Comparison of ENCODE assay signal across 10 mouse cellular contexts in genomic region chr13:46793824-46794223, GRCm38 (mm10).
DNase-seq lines count a peak whose midpoint lies in the region; ATAC-seq and TF ChIP-seq lines count a peak whose summit lies in the region.
"Had no signal": no experiment of that assay in that cellular context is flagged by ENCODE, and none has a peak within 500 bp of the region (broad histone marks: within the 10 kb centered on the region; RNA-seq: fewer than 3 reads in every experiment).

No protein-coding gene starts in this region.

- ATAC-seq in liver, embryonic 11.5 days (replicated peaks; ENCODE audit: low FRiP score) = no peak
- ATAC-seq in monocyte, adult 5-6 weeks (replicated peaks; ENCODE audit: insufficient number of reproducible peaks, low FRiP score, low TSS enrichment, poor library complexity, severe bottlenecking) = no peak
- ATAC-seq: midbrain, embryonic 16.5 days had no signal

- H3K27me3 ChIP-seq in liver, adult 2 months (ENCODE audit: control insufficient read depth, insufficient read depth, low read length) = no peaks in the 10 kb centered on the region
- no peaks in the 10 kb centered on the region for H3K27me3 ChIP-seq in liver, embryonic 11.5 days (replicated peaks; ENCODE audit: control insufficient read depth, insufficient read depth, low read length)
- H3K27me3 ChIP-seq in splenic B cell, adult 2 months (ENCODE audit: control insufficient read depth, insufficient read depth, low read length, poor library complexity, severe bottlenecking) = no peaks in the 10 kb centered on the region
- H3K27me3 ChIP-seq: limb, embryonic 13.5 days had no signal

- H3K36me3 ChIP-seq in liver, adult 2 months (ENCODE audit: control insufficient read depth, insufficient read depth, low read length) = peaks cover 19% of the 10 kb centered on the region
- peaks cover 5% of the 10 kb centered on the region; the same call in 1 of the 2 replicates for H3K36me3 ChIP-seq in liver, embryonic 11.5 days (ENCODE audit: control insufficient read depth, insufficient read depth, low read length)
- no peaks in the 10 kb centered on the region for H3K36me3 ChIP-seq in splenic B cell, adult 2 months (ENCODE audit: control insufficient read depth, insufficient read depth, low read length, poor library complexity, severe bottlenecking)

- TF ChIP-seq POLR2A in liver, adult 2 months (IDR thresholded peaks at IDR 0.05; ENCODE audit: extremely low read depth, insufficient read depth, low read length) = no peak

- 94% methylated on average over 13 of the region's 13 CpGs for WGBS in liver, adult 2 months
- WGBS in liver, embryonic 11.5 days = 82% methylated on average over 13 of the region's 13 CpGs

- no peaks in the 10 kb centered on the region for H3K79me2 ChIP-seq in liver, adult 2 months (ENCODE audit: control insufficient read depth, insufficient read depth, low read length)

- H3K9me3 ChIP-seq in liver, embryonic 11.5 days (ENCODE audit: control insufficient read depth, low read length) = no peaks in the 10 kb centered on the region
- H3K9me3 ChIP-seq: limb, embryonic 13.5 days had no signal

- TF ChIP-seq CTCF in liver, adult 2 months (IDR thresholded peaks at IDR 0.05; ENCODE audit: low read depth, low read length) = 0 out of 2 replicates have a peak, but pooled peaks have one; percentile 10

- H3K4me2 ChIP-seq in liver, embryonic 11.5 days = no peak overlapping the region
- H3K4me2 ChIP-seq: limb, embryonic 13.5 days had no signal

- DNase-seq in embryo, embryonic 10 days (ENCODE audit: low spot score) = peak; percentile 28
- DNase-seq in embryo, embryonic 10.5 days (ENCODE audit: low spot score) = no peak
- no peak for DNase-seq in liver, adult 2 months (ENCODE audit: extremely low read depth, low read depth, low spot score)
- no peak for DNase-seq in liver, embryonic 11.5 days (ENCODE audit: low spot score)
- peak; percentile 29 for DNase-seq in T-cell, adult 2 months (ENCODE audit: low spot score)
- peak; percentile 9 for DNase-seq in splenic B cell, adult 2 months (ENCODE audit: low read depth, low spot score)
- DNase-seq in urinary bladder, adult 18-20 months (ENCODE audit: low spot score in 2 of 2) = no peak

- no peak overlapping the region for H3K9ac ChIP-seq in liver, adult 2 months (ENCODE audit: low read depth, low read length)
- H3K9ac ChIP-seq in liver, embryonic 11.5 days (ENCODE audit: low read depth, low read length) = no peak overlapping the region
- H3K9ac ChIP-seq: limb, embryonic 13.5 days had no signal

- H3K27ac ChIP-seq in liver, adult 2 months (replicated peaks; ENCODE audit: insufficient read depth, low read depth, low read length) = no peak overlapping the region
- H3K27ac ChIP-seq in liver, embryonic 11.5 days (ENCODE audit: low read depth, low read length) = no peak overlapping the region
- H3K27ac ChIP-seq: limb, embryonic 13.5 days had no signal

- H3K4me1 ChIP-seq in liver, adult 2 months (ENCODE audit: control insufficient read depth, insufficient read depth, low read length) = no peaks in the 10 kb centered on the region
- H3K4me1 ChIP-seq in liver, embryonic 11.5 days (replicated peaks; ENCODE audit: control insufficient read depth, insufficient read depth, low read length) = no peaks in the 10 kb centered on the region
- H3K4me1 ChIP-seq: limb, embryonic 13.5 days had no signal

- H3K4me3 ChIP-seq in liver, adult 2 months (ENCODE audit: insufficient read depth, low read depth, low read length) = no peak overlapping the region
- no peak overlapping the region for H3K4me3 ChIP-seq in liver, embryonic 11.5 days (ENCODE audit: low read depth, low read length)
- H3K4me3 ChIP-seq: limb, embryonic 13.5 days had no signal

Comparison
In these comparisons a context has a peak if more than half of its experiments do, and no peak if none do; other contexts are left out.
1. DNase-seq: peak in embryo, embryonic 10 days (single experiment), T-cell, adult 2 months (single experiment) and splenic B cell, adult 2 months (single experiment); none in embryo, embryonic 10.5 days (single experiment), liver, adult 2 months (single experiment), liver, embryonic 11.5 days (single experiment) and urinary bladder, adult 18-20 months (0 of 2).